Mouse (Mus musculus) hindbrain, embryonic 16.5 days (tissue): ENCODE measurements around the gene Gapdh. TPM values are rescaled to one million over a fixed set of nuclear protein-coding genes. Genes with fewer than 3 reads are reported as not detected.

Source experiments
- ATAC-seq: fragments of 200-750 bp; cut with Nextera tagmentation; 2 replicates; pipeline ENCODE4 v1.8.0; 2017; ENCODE audit warnings: moderate TSS enrichment, moderate library complexity
- H3K27ac ChIP-seq: fragments of 300-500 bp; sonication (generic); 2 replicates; pipeline ENCODE4 v1.5.1; 2014; ENCODE audit warnings: low read depth, mild to moderate bottlenecking, control low read depth, low read length, moderate library complexity
- H3K27me3 ChIP-seq: fragments of 300-500 bp; sonication (generic); replicated peaks from 2 replicates; pipeline ENCODE4 v1.6.1; 2014; ENCODE audit warnings: low read length; ENCODE audit not compliant: control insufficient read depth, insufficient read depth
- H3K36me3 ChIP-seq: fragments of 300-500 bp; sonication (generic); 2 replicates; pipeline ENCODE4 v1.6.1; 2014; ENCODE audit warnings: mild to moderate bottlenecking, low read length, moderate library complexity, mixed read lengths; ENCODE audit not compliant: control insufficient read depth, insufficient read depth
- H3K4me1 ChIP-seq: fragments of 300-500 bp; sonication (generic); 2 replicates; pipeline ENCODE4 v1.6.1; 2014; ENCODE audit warnings: low read depth, low read length; ENCODE audit not compliant: control insufficient read depth, insufficient read depth
- H3K4me2 ChIP-seq: fragments of 300-500 bp; sonication (generic); 2 replicates; pipeline ENCODE4 v1.6.1; 2014; ENCODE audit warnings: mild to moderate bottlenecking, low read length, control low read depth, moderate library complexity
- H3K4me3 ChIP-seq: fragments of 300-500 bp; sonication (generic); 2 replicates; pipeline ENCODE4 v1.5.1; 2014; ENCODE audit warnings: mild to moderate bottlenecking, low read length, control low read depth, moderate library complexity
- H3K9ac ChIP-seq: fragments of 300-500 bp; sonication (generic); 2 replicates; pipeline ENCODE4 v1.6.1; 2014; ENCODE audit warnings: low read depth, mild to moderate bottlenecking, control low read depth, low read length, moderate library complexity
- H3K9me3 ChIP-seq: fragments of 300-500 bp; sonication (generic); 2 replicates; pipeline ENCODE4 v1.6.1; 2014; ENCODE audit warnings: mild to moderate bottlenecking, low read length, moderate library complexity; ENCODE audit not compliant: control insufficient read depth
- WGBS: fragments of 180-500 bp; shearing (Covaris S2); extraction: QIAGEN DNeasy Blood & Tissue Kit; methylation state at CpG from one replicate; pipeline ENCODE4 v1.1.7; 2014; 5-methylcytosine and 5-hydroxymethylcytosine counted together
- polyA plus RNA-seq: library from polyadenylated mRNA; unstranded; fragments of >200 nt; fragmentation: Nextera tagmentation; extraction: Ambion mirVana; gene quantifications from 2 replicates; pipeline ENCODE4 v1.2.1, GENCODE M21; 2015

The Gapdh gene
- polyA plus RNA-seq: 1,587 and 1,624 TPM in 2 replicates

GRCm38 (mm10) chr6:125166051-125166751 lies at the start of gene Gapdh:
Gapdh (minus strand) TSS chr6:125166467.
- ATAC-seq: peak; percentile 22
- Histone ChIP-seq H3K36me3 (peaks cover 19% of the 10 kb centered on the region; the same call in 1 of the 2 replicates), H3K4me3 (peak within 1 kb of the TSS; percentile 96), H3K27ac (peak within 1 kb of the TSS; percentile 94), H3K9me3 (no peaks in the 10 kb centered on the region), H3K4me1 (peaks cover 28% of the 10 kb centered on the region), H3K4me2 (peak within 1 kb of the TSS; percentile 90), H3K9ac (peak within 1 kb of the TSS; percentile 92), H3K27me3 (no peaks in the 10 kb centered on the region)
- under 1% methylated on average over 18 of the region's 18 CpGs for WGBS

- no peaks in the 10 kb centered on the region for H3K36me3 ChIP-seq
- peak within 1 kb of the TSS; percentile 85 for H3K9ac ChIP-seq
- peaks cover 10% of the 10 kb centered on the region for H3K4me1 ChIP-seq
- H3K27ac ChIP-seq: peak within 1 kb of the TSS; percentile 84
- no peaks in the 10 kb centered on the region for H3K9me3 ChIP-seq
- H3K4me3 ChIP-seq: peak within 1 kb of the TSS; percentile 73
- peak; percentile 98 for ATAC-seq
- H3K4me2 ChIP-seq: peak within 1 kb of the TSS; percentile 87
- H3K27me3 ChIP-seq: peaks cover 5% of the 10 kb centered on the region
- WGBS: under 1% methylated on average over 48 of the region's 48 CpGs
Measured at GRCm38 (mm10) chr6:125215148-125215954, 49.1 kb upstream of the Gapdh start, which contains the start of gene Vamp1. Vamp1 (plus strand) TSS chr6:125215551.

GRCm38 (mm10) chr6:125213715-125214114 lies 47.4 kb upstream of the Gapdh start:
- H3K4me1 ChIP-seq: peaks cover 10% of the 10 kb centered on the region
- no peaks in the 10 kb centered on the region for H3K36me3 ChIP-seq
- peaks cover 5% of the 10 kb centered on the region for H3K27me3 ChIP-seq
- 76% methylated on average over 6 of the region's 6 CpGs for WGBS
- no peak overlapping the region for H3K4me2 ChIP-seq
- no peaks in the 10 kb centered on the region for H3K9me3 ChIP-seq
- ATAC-seq: no peak
- H3K9ac ChIP-seq: no peak overlapping the region
- H3K4me3 ChIP-seq: no peak overlapping the region
- H3K27ac ChIP-seq: no peak overlapping the region

- Histone ChIP-seq H3K9me3 (no peaks in the 10 kb centered on the region), H3K36me3 (no peaks in the 10 kb centered on the region), H3K27ac (no peak overlapping the region), H3K9ac (no peak overlapping the region), H3K4me1 (peaks cover 10% of the 10 kb centered on the region), H3K27me3 (peaks cover 5% of the 10 kb centered on the region), H3K4me2 (no peak overlapping the region), H3K4me3 (no peak overlapping the region)
- 75% methylated on average over 6 of the region's 6 CpGs for WGBS
- no peak for ATAC-seq
Measured at GRCm38 (mm10) chr6:125213129-125213528, 46.9 kb upstream of the Gapdh start.

GRCm38 (mm10) chr6:125212621-125213020 lies 46.4 kb upstream of the Gapdh start:
- no peak overlapping the region for H3K27ac ChIP-seq
- H3K9ac ChIP-seq: no peak overlapping the region
- H3K36me3 ChIP-seq: no peaks in the 10 kb centered on the region
- WGBS: 54% methylated on average over 2 of the region's 2 CpGs
- no peak for ATAC-seq
- H3K4me1 ChIP-seq: peaks cover 10% of the 10 kb centered on the region
- H3K4me3 ChIP-seq: no peak overlapping the region
- H3K27me3 ChIP-seq: peaks cover 5% of the 10 kb centered on the region
- no peaks in the 10 kb centered on the region for H3K9me3 ChIP-seq
- no peak overlapping the region for H3K4me2 ChIP-seq

GRCm38 (mm10) chr6:125210436-125210835 lies 44.2 kb upstream of the Gapdh start:
- Histone ChIP-seq H3K9ac (no peak overlapping the region), H3K36me3 (no peaks in the 10 kb centered on the region), H3K27me3 (peaks cover 5% of the 10 kb centered on the region), H3K4me1 (no peaks in the 10 kb centered on the region), H3K27ac (no peak overlapping the region), H3K4me3 (no peak overlapping the region), H3K4me2 (no peak overlapping the region), H3K9me3 (no peaks in the 10 kb centered on the region)
- WGBS: 82% methylated on average over 1 of the region's 1 CpGs
- no peak for ATAC-seq

- peaks cover 8% of the 10 kb centered on the region for H3K4me1 ChIP-seq
- H3K9me3 ChIP-seq: no peaks in the 10 kb centered on the region
- no peak overlapping the region for H3K4me2 ChIP-seq
- no peak overlapping the region for H3K9ac ChIP-seq
- H3K36me3 ChIP-seq: peaks cover 9% of the 10 kb centered on the region; the same call in 1 of the 2 replicates
- WGBS: 82% methylated on average over 5 of the region's 5 CpGs
- no peaks in the 10 kb centered on the region for H3K27me3 ChIP-seq
- ATAC-seq: no peak
- no peak overlapping the region for H3K4me3 ChIP-seq
- no peak overlapping the region for H3K27ac ChIP-seq
Measured at GRCm38 (mm10) chr6:125197166-125197565, 30.9 kb upstream of the Gapdh start.

- Histone ChIP-seq H3K9ac (no peak overlapping the region), H3K36me3 (peaks cover 9% of the 10 kb centered on the region; the same call in 1 of the 2 replicates), H3K4me1 (peaks cover 8% of the 10 kb centered on the region), H3K4me2 (no peak overlapping the region), H3K27me3 (no peaks in the 10 kb centered on the region), H3K4me3 (no peak overlapping the region), H3K27ac (no peak overlapping the region), H3K9me3 (no peaks in the 10 kb centered on the region)
- 32% methylated on average over 3 of the region's 3 CpGs for WGBS
- ATAC-seq: no peak
Measured at GRCm38 (mm10) chr6:125196301-125196700, 30.0 kb upstream of the Gapdh start.

GRCm38 (mm10) chr6:125195541-125196075 lies 29.3 kb upstream of the Gapdh start:
- no peak overlapping the region for H3K4me2 ChIP-seq
- H3K4me1 ChIP-seq: peaks cover 8% of the 10 kb centered on the region
- 35% methylated on average over 1 of the region's 1 CpGs for WGBS
- H3K9me3 ChIP-seq: no peaks in the 10 kb centered on the region
- ATAC-seq: no peak
- no peaks in the 10 kb centered on the region for H3K27me3 ChIP-seq
- no peak overlapping the region for H3K9ac ChIP-seq
- H3K4me3 ChIP-seq: no peak overlapping the region
- H3K36me3 ChIP-seq: peaks cover 9% of the 10 kb centered on the region; the same call in 1 of the 2 replicates
- H3K27ac ChIP-seq: no peak overlapping the region
